Comparison of ENCODE assay signal across 9 mouse cellular contexts in genomic region chr15:101260874-101261622, GRCm38 (mm10). TPM values are rescaled to one million over a fixed set of nuclear protein-coding genes. Genes with fewer than 3 reads are reported as not detected.
DNase-seq lines count a peak whose midpoint lies in the region; ATAC-seq and TF ChIP-seq lines count a peak whose summit lies in the region.
"Had no signal": no experiment of that assay in that cellular context is flagged by ENCODE, and none has a peak within 500 bp of the region (broad histone marks: within the 10 kb centered on the region; RNA-seq: fewer than 3 reads in every experiment).

No protein-coding gene starts in this region.

- no peak for TF ChIP-seq CTCF in heart, adult 2 months (IDR thresholded peaks at IDR 0.05)

- H3K4me3 ChIP-seq in megakaryocyte, embryonic 14.5 days (replicated peaks): peak overlapping the region; percentile 84
- peak overlapping the region; percentile 21 for H3K4me3 ChIP-seq in heart, adult 2 months
- no peak overlapping the region for H3K4me3 ChIP-seq in hindbrain, embryonic 14.5 days (replicated peaks; ENCODE audit: low read length)
- no peak overlapping the region for H3K4me3 ChIP-seq in neural tube, embryonic 15.5 days (replicated peaks)
- H3K4me3 ChIP-seq: hindbrain, embryonic 15.5 days had no signal

- peak overlapping the region; percentile 74 for H3K9ac ChIP-seq in heart, adult 2 months (ENCODE audit: low read depth, low read length)
- H3K9ac ChIP-seq in hindbrain, embryonic 14.5 days: no peak overlapping the region
- no peak overlapping the region for H3K9ac ChIP-seq in neural tube, embryonic 15.5 days (replicated peaks)
- H3K9ac ChIP-seq: hindbrain, embryonic 15.5 days had no signal

- peak; percentile 57 to 63 for DNase-seq in heart, adult 2 months
- no peak for DNase-seq in hindbrain, embryonic 14.5 days (ENCODE audit: low spot score)
- DNase-seq in ovary, postnatal 14 days (ENCODE audit: low spot score): no peak
- no peak for DNase-seq in frontal cortex, postnatal 14 days (ENCODE audit: low spot score in 2 of 2)
- DNase-seq in right cerebral cortex, postnatal 36 days (ENCODE audit: low spot score in 2 of 2): no peak

- peaks cover 90% of the 10 kb centered on the region for H3K4me1 ChIP-seq in megakaryocyte, embryonic 14.5 days
- peaks cover 23% of the 10 kb centered on the region for H3K4me1 ChIP-seq in heart, adult 2 months (ENCODE audit: control insufficient read depth, insufficient read depth, low read length)
- H3K4me1 ChIP-seq in hindbrain, embryonic 14.5 days (replicated peaks; ENCODE audit: control insufficient read depth, insufficient read depth, low read length): peaks cover 7% of the 10 kb centered on the region
- peaks cover 10% of the 10 kb centered on the region for H3K4me1 ChIP-seq in neural tube, embryonic 15.5 days

- no peaks in the 10 kb centered on the region for H3K79me2 ChIP-seq in heart, adult 2 months (replicated peaks; ENCODE audit: control insufficient read depth, insufficient read depth, low read length)

- intact Hi-C loops in heart, adult 2 months (cut with DNase I): no loop called here

- TF ChIP-seq EP300 in heart, adult 2 months (IDR thresholded peaks at IDR 0.05; ENCODE audit: insufficient read depth, low read depth, low read length): 0 out of 2 replicates have a peak, but pooled peaks have one; percentile 34

- H3K4me2 ChIP-seq in hindbrain, embryonic 14.5 days (replicated peaks): no peak overlapping the region
- H3K4me2 ChIP-seq in neural tube, embryonic 15.5 days: no peak overlapping the region
- H3K4me2 ChIP-seq: hindbrain, embryonic 15.5 days had no signal

- WGBS in heart, adult 2 months: 9% methylated on average over 13 of the region's 13 CpGs
- 77% methylated on average over 13 of the region's 13 CpGs for WGBS in hindbrain, embryonic 14.5 days
- WGBS in neural tube, embryonic 15.5 days: 71% methylated on average over 13 of the region's 13 CpGs

- peak overlapping the region; percentile 91 for H3K27ac ChIP-seq in heart, adult 2 months
- H3K27ac ChIP-seq in hindbrain, embryonic 14.5 days: 0 out of 2 replicates have a peak overlapping the region, but pooled peaks have one; percentile 32
- H3K27ac ChIP-seq in neural tube, embryonic 15.5 days (replicated peaks): 0 out of 2 replicates have a peak overlapping the region, but pooled peaks have one; percentile 35
- H3K27ac ChIP-seq: hindbrain, embryonic 15.5 days had no signal

- H3K36me3 ChIP-seq in megakaryocyte, embryonic 14.5 days (replicated peaks; ENCODE audit: low read length): peaks cover 2% of the 10 kb centered on the region
- H3K36me3 ChIP-seq in heart, adult 2 months (ENCODE audit: control insufficient read depth, insufficient read depth, low read length): no peaks in the 10 kb centered on the region
- H3K36me3 ChIP-seq in hindbrain, embryonic 14.5 days (replicated peaks; ENCODE audit: control insufficient read depth, insufficient read depth): no peaks in the 10 kb centered on the region
- H3K36me3 ChIP-seq in neural tube, embryonic 15.5 days: no peaks in the 10 kb centered on the region
- H3K36me3 ChIP-seq: hindbrain, embryonic 15.5 days had no signal

- no peak; the same call in 1 of the 2 replicates for TF ChIP-seq POLR2A in heart, adult 2 months (IDR thresholded peaks at IDR 0.05; ENCODE audit: insufficient read depth, low read depth, low read length)

- no peaks in the 10 kb centered on the region for H3K9me3 ChIP-seq in megakaryocyte, embryonic 14.5 days
- H3K9me3 ChIP-seq in hindbrain, embryonic 14.5 days (ENCODE audit: control insufficient read depth, low read length): no peaks in the 10 kb centered on the region
- no peaks in the 10 kb centered on the region for H3K9me3 ChIP-seq in neural tube, embryonic 15.5 days (replicated peaks)
- H3K9me3 ChIP-seq: hindbrain, embryonic 15.5 days had no signal

- peaks cover 28% of the 10 kb centered on the region for H3K27me3 ChIP-seq in megakaryocyte, embryonic 14.5 days (replicated peaks)
- no peaks in the 10 kb centered on the region for H3K27me3 ChIP-seq in heart, adult 2 months (ENCODE audit: control insufficient read depth, insufficient read depth, low read length)
- H3K27me3 ChIP-seq in hindbrain, embryonic 14.5 days (ENCODE audit: control insufficient read depth, insufficient read depth, low read length): peaks cover 9% of the 10 kb centered on the region
- H3K27me3 ChIP-seq in neural tube, embryonic 15.5 days (replicated peaks): peaks cover 17% of the 10 kb centered on the region

- no peak for ATAC-seq in megakaryocyte, adult 5-6 weeks (ENCODE audit: poor library complexity, severe bottlenecking)
- no peak for ATAC-seq in hindbrain, embryonic 14.5 days (ENCODE audit: low FRiP score)
- no peak for ATAC-seq in neural tube, embryonic 15.5 days (ENCODE audit: low FRiP score)

RNA-seq across cellular contexts. Expression of gene Nr4a1, which starts 7.0 kb away (rescaled TPM):
- polyA plus RNA-seq in megakaryocyte, embryonic 14.5 days (2012; ENCODE audit: insufficient read depth, low replicate concordance): 2.9 and 6.8 TPM in 2 replicates
- total RNA-seq in megakaryocyte, adult 5-6 weeks (2015): 42.1 and 45.0 TPM in 2 replicates
- total RNA-seq in megakaryocyte, adult 5-6 weeks (2017): 37.0 TPM in 2 replicates
- 10 to 100 TPM; 12.1 to 45.3 TPM for total RNA-seq in heart, adult 2 months (2021)
- 17.0 and 23.8 TPM in 2 replicates for polyA plus RNA-seq in heart, adult 2 months (2012; rRNA removed)
- 5.0 and 5.1 TPM in 2 replicates for polyA plus RNA-seq in hindbrain, embryonic 14.5 days (2014; fragmentation: Nextera tagmentation; extraction: Ambion mirVana)
- polyA plus RNA-seq in neural tube, embryonic 15.5 days (2015; fragmentation: Nextera tagmentation; extraction: Ambion mirVana): 7.9 and 10.6 TPM in 2 replicates

RNA-seq across cellular contexts. Expression of gene Atg101, which starts 23.0 kb away (rescaled TPM):
- 36.9 and 65.9 TPM in 2 replicates for polyA plus RNA-seq in megakaryocyte, embryonic 14.5 days (2012; ENCODE audit: insufficient read depth, low replicate concordance)
- total RNA-seq in megakaryocyte, adult 5-6 weeks (2015): 8.2 and 12.1 TPM in 2 replicates
- 53.3 and 58.0 TPM in 2 replicates for total RNA-seq in megakaryocyte, adult 5-6 weeks (2017)
- 10 to 100 TPM; 21.2 to 22.4 TPM for total RNA-seq in heart, adult 2 months (2021)
- polyA plus RNA-seq in heart, adult 2 months (2012; rRNA removed): 26.4 and 29.3 TPM in 2 replicates
- 65.4 and 66.3 TPM in 2 replicates for polyA plus RNA-seq in hindbrain, embryonic 14.5 days (2014; fragmentation: Nextera tagmentation; extraction: Ambion mirVana)
- polyA plus RNA-seq in neural tube, embryonic 15.5 days (2015; fragmentation: Nextera tagmentation; extraction: Ambion mirVana): 77.2 TPM in 2 replicates

RNA-seq across cellular contexts. Expression of gene 6030408B16Rik, which starts 32.0 kb away (rescaled TPM):
- polyA plus RNA-seq in megakaryocyte, embryonic 14.5 days (2012; ENCODE audit: insufficient read depth, low replicate concordance): 2.1 TPM in 1 of 2 replicates, not detected in the other
- total RNA-seq in megakaryocyte, adult 5-6 weeks (2015): not detected in 2 replicates
- total RNA-seq in megakaryocyte, adult 5-6 weeks (2017): not detected in 2 replicates
- 1 to 10 TPM in 1 of 2 experiments, under 1 TPM in 1; 0.70 to 1.1 TPM for total RNA-seq in heart, adult 2 months (2021)
- 2.5 and 6.3 TPM in 2 replicates for polyA plus RNA-seq in heart, adult 2 months (2012; rRNA removed)
- 0.23 and 0.37 TPM in 2 replicates for polyA plus RNA-seq in hindbrain, embryonic 14.5 days (2014; fragmentation: Nextera tagmentation; extraction: Ambion mirVana)
- 0.44 and 0.63 TPM in 2 replicates for polyA plus RNA-seq in neural tube, embryonic 15.5 days (2015; fragmentation: Nextera tagmentation; extraction: Ambion mirVana)
- polyA plus RNA-seq: hindbrain, embryonic 15.5 days had no signal

RNA-seq across cellular contexts. Expression of gene Grasp, which starts 37.1 kb away (rescaled TPM):
- 0.47 TPM in 1 of 2 replicates, not detected in the other for polyA plus RNA-seq in megakaryocyte, embryonic 14.5 days (2012; ENCODE audit: insufficient read depth, low replicate concordance)
- total RNA-seq in megakaryocyte, adult 5-6 weeks (2015): 0.16 and 0.30 TPM in 2 replicates
- total RNA-seq in megakaryocyte, adult 5-6 weeks (2017): 0.29 and 0.85 TPM in 2 replicates
- total RNA-seq in heart, adult 2 months (2021): 10 to 100 TPM; 10.9 to 11.5 TPM
- polyA plus RNA-seq in heart, adult 2 months (2012; rRNA removed): 7.4 and 7.6 TPM in 2 replicates
- 1.6 and 2.5 TPM in 2 replicates for polyA plus RNA-seq in hindbrain, embryonic 14.5 days (2014; fragmentation: Nextera tagmentation; extraction: Ambion mirVana)
- polyA plus RNA-seq in neural tube, embryonic 15.5 days (2015; fragmentation: Nextera tagmentation; extraction: Ambion mirVana): 2.2 and 2.5 TPM in 2 replicates

Comparison
In these comparisons a context has a peak if more than half of its experiments do, and no peak if none do; other contexts are left out.
1. H3K4me3 ChIP-seq: peak in megakaryocyte, embryonic 14.5 days (single experiment) and heart, adult 2 months (single experiment); none in hindbrain, embryonic 14.5 days (single experiment) and neural tube, embryonic 15.5 days (single experiment).
2. DNase-seq: peak in heart, adult 2 months (2 of 2); none in hindbrain, embryonic 14.5 days (single experiment), ovary, postnatal 14 days (single experiment), frontal cortex, postnatal 14 days (0 of 2) and right cerebral cortex, postnatal 36 days (0 of 2).
3. H3K27ac ChIP-seq: peak in every context shown above with its lines; median percentile 91 in heart, adult 2 months; 35 in neural tube, embryonic 15.5 days; 32 in hindbrain, embryonic 14.5 days.